Mouse (Mus musculus) MEL (cell line): ENCODE results near the gene Tmem232. TPM values are rescaled to one million over a fixed set of nuclear protein-coding genes. Genes with fewer than 3 reads are reported as not detected.

Experiments used
- DNase-seq: peaks from one replicate; pipeline ENCODE4 v3.0.0; 2011; ENCODE audit warnings: low read depth, low spot score
- H3K27ac ChIP-seq: 2 replicates; pipeline ENCODE4 v1.5.1; 2012; ENCODE audit warnings: low read depth, mild to moderate bottlenecking, control low read depth, low read length, moderate library complexity; ENCODE audit not compliant: control insufficient read depth
- H3K27me3 ChIP-seq, 2 experiments: fragments of 150-350 bp in 1 of 2; sonication (generic) in 1 of 2; 2 replicates each; pipeline ENCODE4 v1.6.1; 2012; ENCODE audit warnings: low read length in 2 of 2, mild to moderate bottlenecking in 2 of 2, improper control_type of control experiment in 1 of 2, moderate library complexity in 1 of 2; ENCODE audit not compliant: insufficient read depth in 2 of 2, control insufficient read depth in 1 of 2
- H3K36me3 ChIP-seq, 2 experiments: 2 replicates each; pipeline ENCODE4 v1.6.1; 2012 to 2014; ENCODE audit warnings: low read length in 2 of 2, improper control_type of control experiment in 1 of 2, inconsistent platforms in 1 of 2, mild to moderate bottlenecking in 1 of 2; ENCODE audit not compliant: insufficient read depth in 2 of 2, control insufficient read depth in 1 of 2
- H3K4me1 ChIP-seq, 2 experiments: fragments of 150-350 bp in 1 of 2; sonication (generic) in 1 of 2; 2 replicates each; pipeline ENCODE4 v1.6.1; 2012; ENCODE audit warnings: low read length in 2 of 2, improper control_type of control experiment in 1 of 2, mild to moderate bottlenecking in 1 of 2; ENCODE audit not compliant: insufficient read depth in 2 of 2, control insufficient read depth in 1 of 2
- H3K4me3 ChIP-seq, 2 experiments: fragments of 150-350 bp in 1 of 2; sonication (generic) in 1 of 2; 2 replicates each; pipeline ENCODE4 v1.5.1; 2012; ENCODE audit warnings: low read depth in 2 of 2, low read length in 2 of 2, mild to moderate bottlenecking in 2 of 2, moderate library complexity in 2 of 2, control low read depth in 1 of 2, improper control_type of control experiment in 1 of 2; ENCODE audit not compliant: control insufficient read depth in 1 of 2, insufficient read depth in 1 of 2
- H3K79me2 ChIP-seq: 2 replicates; pipeline ENCODE4 v1.6.1; 2012; ENCODE audit warnings: mild to moderate bottlenecking, low read length, moderate library complexity; ENCODE audit not compliant: control insufficient read depth, poor library complexity, insufficient read depth
- H3K9ac ChIP-seq: 2 replicates; pipeline ENCODE4 v1.6.1; 2012; ENCODE audit warnings: low read depth, mild to moderate bottlenecking, control low read depth, low read length, moderate library complexity; ENCODE audit not compliant: control insufficient read depth, poor library complexity, severe bottlenecking
- H3K9me3 ChIP-seq: fragments of 150-350 bp; sonication (generic); replicated peaks from 2 replicates; pipeline ENCODE4 v1.6.1; 2012; ENCODE audit warnings: mild to moderate bottlenecking, low read length, improper control_type of control experiment, moderate library complexity; ENCODE audit not compliant: insufficient read depth
- BHLHE40 ChIP-seq: IDR thresholded peaks from 2 replicates; pipeline ENCODE4 v1.6.1; 2012; ENCODE audit warnings: low read depth, mild to moderate bottlenecking, inconsistent platforms, low read length, improper control_type of control experiment, borderline replicate concordance
- CHD2 ChIP-seq: IDR thresholded peaks from 2 replicates; pipeline ENCODE4 v1.6.1; 2011; ENCODE audit warnings: low read length, improper control_type of control experiment
- CTCF ChIP-seq, 3 experiments: IDR thresholded peaks in 2 of 3; conservative IDR thresholded peaks in 1 of 3; 2 replicates each; pipeline ENCODE4 v1.5.1; 2011 to 2012; ENCODE audit warnings: low read length in 3 of 3, low read depth in 2 of 3, mild to moderate bottlenecking in 2 of 3, improper control_type of control experiment in 1 of 3, inconsistent platforms in 1 of 3, mixed read lengths in 1 of 3, moderate library complexity in 1 of 3; ENCODE audit not compliant: control insufficient read depth in 1 of 3, insufficient read depth in 1 of 3, poor library complexity in 1 of 3, severe bottlenecking in 1 of 3
- E2F4 ChIP-seq: IDR thresholded peaks from 2 replicates; pipeline ENCODE4 v1.6.1; 2011; ENCODE audit warnings: low read depth, low read length, improper control_type of control experiment, borderline replicate concordance
- EP300 ChIP-seq, 2 experiments: IDR thresholded peaks; 2 replicates each; pipeline ENCODE4 v1.6.1; 2011; ENCODE audit warnings: improper control_type of control experiment in 2 of 2, low read length in 2 of 2, low read depth in 1 of 2, mild to moderate bottlenecking in 1 of 2
- JUND ChIP-seq: IDR thresholded peaks from 2 replicates; pipeline ENCODE4 v1.6.1; 2011; ENCODE audit warnings: low read depth, mild to moderate bottlenecking, improper control_type of control experiment, low read length
- MEF2A ChIP-seq: IDR thresholded peaks from 2 replicates; pipeline ENCODE4 v1.6.1; 2014; ENCODE audit warnings: low read depth, mild to moderate bottlenecking, inconsistent platforms, low read length, improper control_type of control experiment; ENCODE audit not compliant: poor library complexity, insufficient replicate concordance, severe bottlenecking; ENCODE audit errors: extremely low read depth
- MXI1 ChIP-seq: IDR thresholded peaks from 2 replicates; pipeline ENCODE4 v1.6.1; 2011; ENCODE audit warnings: mild to moderate bottlenecking, low read depth, low read length, improper control_type of control experiment
- MYC ChIP-seq: IDR thresholded peaks from 2 replicates; pipeline ENCODE4 v1.6.1; 2011; ENCODE audit warnings: low read depth, mild to moderate bottlenecking, low read length, improper control_type of control experiment, moderate library complexity
- POLR2AphosphoS5 ChIP-seq: IDR thresholded peaks from 2 replicates; pipeline ENCODE4 v1.6.1; 2012; ENCODE audit warnings: low read depth, borderline replicate concordance, mild to moderate bottlenecking, inconsistent platforms, low read length, moderate library complexity, mixed read lengths
- RAD21 ChIP-seq: IDR thresholded peaks from 2 replicates; pipeline ENCODE4 v1.6.1; 2011; ENCODE audit warnings: mild to moderate bottlenecking, low read depth, low read length, improper control_type of control experiment
- RCOR1 ChIP-seq: IDR thresholded peaks from 2 replicates; pipeline ENCODE4 v1.6.1; 2012; ENCODE audit warnings: low read depth, mild to moderate bottlenecking, inconsistent platforms, low read length, improper control_type of control experiment
- TBP ChIP-seq: IDR thresholded peaks from 2 replicates; pipeline ENCODE4 v1.8.0; 2011; ENCODE audit warnings: low read depth, low read length, improper control_type of control experiment
- USF1 ChIP-seq: IDR thresholded peaks from 2 replicates; pipeline ENCODE4 v1.6.1; 2014; ENCODE audit warnings: low read depth, mild to moderate bottlenecking, inconsistent platforms, low read length, improper control_type of control experiment, moderate library complexity
- USF2 ChIP-seq, 2 experiments: IDR thresholded peaks; 2 replicates each; pipeline ENCODE4 v1.6.1; 2011 to 2012; ENCODE audit warnings: improper control_type of control experiment in 2 of 2, low read length in 2 of 2, borderline replicate concordance in 1 of 2, inconsistent platforms in 1 of 2, low read depth in 1 of 2, mild to moderate bottlenecking in 1 of 2; ENCODE audit not compliant: insufficient read depth in 1 of 2
- ZC3H11A ChIP-seq: IDR thresholded peaks from 2 replicates; pipeline ENCODE4 v1.6.1; 2012; ENCODE audit warnings: low read depth, mild to moderate bottlenecking, inconsistent platforms, low read length, improper control_type of control experiment
- polyA plus RNA-seq, 2 experiments: library from polyadenylated mRNA; stranded (reverse) in 1 of 2; unstranded in 1 of 2; fragments of >175 nt in 1 of 2; fragments of >200 nt in 1 of 2; gene quantifications; 2 replicates each; pipeline versions ENCODE4 v1.2.1 to v1.2.4; 2012; ENCODE audit warnings: low replicate concordance in 2 of 2, low read depth in 1 of 2; ENCODE audit not compliant: insufficient read length in 2 of 2, insufficient read depth in 1 of 2, missing spikeins in 1 of 2
- total RNA-seq: library from RNA; depleted of rRNA; stranded (reverse); fragments of 300-350 nt; gene quantifications from 2 replicates; pipeline ENCODE4 v1.2.3, GENCODE M21; 2012

Tmem232 gene
- total and polyA plus RNA-seq, 3 experiments: 0.04 TPM; not detected in 2

GRCm38 (mm10) chr17:65297831-65298230 lies 242.8 kb downstream of the Tmem232 start (continued):
- no peak for TF ChIP-seq E2F4

GRCm38 (mm10) chr17:65252160-65252559 lies 288.4 kb downstream of the Tmem232 start:
- H3K4me1 ChIP-seq: no peaks in the 10 kb centered on the region
- no peaks in the 10 kb centered on the region for H3K36me3 ChIP-seq
- TF ChIP-seq MYC (no peak), JUND (no peak), MXI1 (no peak), EP300 (IDR thresholded peaks at IDR 0.05; ENCODE audit: low read depth in 1 of 2, low read length in 2 of 2) (no peak), E2F4 (no peak), TBP (no peak), POLR2AphosphoS5 (no peak), BHLHE40 (no peak), CTCF (IDR thresholded peaks at IDR 0.05 in 2 of 3, conservative IDR thresholded peaks at IDR 0.05 in 1 of 3; ENCODE audit: control insufficient read depth in 1 of 3, insufficient read depth in 1 of 3, low read depth in 2 of 3, low read length in 3 of 3, poor library complexity in 1 of 3, severe bottlenecking in 1 of 3) (0 out of 6 replicates have a peak, but pooled peaks of 1 of the 3 experiments have one; percentile 7), RAD21 (peak; percentile 12)
- no peaks in the 10 kb centered on the region for H3K27me3 ChIP-seq
- DNase-seq: no peak
- no peak overlapping the region for H3K4me3 ChIP-seq
- no peak overlapping the region for H3K9ac ChIP-seq
- H3K27ac ChIP-seq: no peak overlapping the region
- no peaks in the 10 kb centered on the region for H3K79me2 ChIP-seq
- no peaks in the 10 kb centered on the region for H3K9me3 ChIP-seq

GRCm38 (mm10) chr17:65250261-65250660 lies 290.3 kb downstream of the Tmem232 start:
- H3K27me3 ChIP-seq: no peaks in the 10 kb centered on the region
- H3K27ac ChIP-seq: no peak overlapping the region
- no peaks in the 10 kb centered on the region for H3K4me1 ChIP-seq
- DNase-seq: no peak
- no peak overlapping the region for H3K9ac ChIP-seq
- H3K79me2 ChIP-seq: no peaks in the 10 kb centered on the region
- no peak overlapping the region for H3K4me3 ChIP-seq
- TF ChIP-seq MEF2A (no peak), RCOR1 (no peak), RAD21 (no peak), USF2 (IDR thresholded peaks at IDR 0.05; ENCODE audit: borderline replicate concordance in 1 of 2, insufficient read depth in 1 of 2, low read depth in 1 of 2, low read length in 2 of 2) (no peak), CHD2 (no peak), USF1 (no peak), ZC3H11A (no peak)
- H3K9me3 ChIP-seq: no peaks in the 10 kb centered on the region
- H3K36me3 ChIP-seq: no peaks in the 10 kb centered on the region
